Mouse (Mus musculus) frontal cortex, postnatal 14 days (tissue): ENCODE data around the gene Ksr2.

Source experiments
- DNase-seq, 2 experiments: peaks; one replicate each; pipeline ENCODE4 v3.0.0; 2022; ENCODE audit warnings: low spot score in 2 of 2

Gene Ksr2

GRCm38 (mm10) chr5:117522471-117522870 lies 108.7 kb downstream of the Ksr2 start:
- DNase-seq = no peak

DNA sequence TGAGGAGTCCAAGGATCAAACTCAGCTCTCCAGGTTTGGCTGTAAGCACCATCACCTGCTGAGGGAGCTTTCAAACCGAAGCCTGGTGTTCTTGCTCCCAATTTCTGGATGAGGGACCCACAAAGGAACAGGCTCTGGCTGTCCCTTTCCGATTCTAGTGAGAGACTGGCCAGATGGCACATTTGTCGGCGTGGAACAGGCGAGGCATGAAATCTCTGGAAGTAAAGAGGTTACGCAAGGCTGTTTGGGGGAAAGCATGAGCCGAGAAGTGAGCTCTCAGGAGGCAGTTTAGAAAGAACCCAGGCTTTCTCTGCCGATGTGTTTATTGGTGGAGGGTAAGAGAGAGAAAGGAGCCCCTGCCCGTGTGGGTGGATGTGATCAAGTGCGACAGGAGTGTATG lies 109.2 kb downstream of the Ksr2 start:
- DNase-seq = no peak

- DNase-seq = no peak
Measured at GRCm38 (mm10) chr5:117530991-117531390, 117.2 kb downstream of the Ksr2 start.

GRCm38 (mm10) chr5:117539221-117539620 lies 125.4 kb downstream of the Ksr2 start:
- no peak for DNase-seq

- DNase-seq = no peak
Measured at GRCm38 (mm10) chr5:117541654-117542053, 127.9 kb downstream of the Ksr2 start.

- DNase-seq = no peak
Measured at GRCm38 (mm10) chr5:117546694-117547268, 133.0 kb downstream of the Ksr2 start.

GRCm38 (mm10) chr5:117550992-117551391 lies 137.2 kb downstream of the Ksr2 start:
- DNase-seq = peak in 1 of 2 experiments; percentile 22

DNA sequence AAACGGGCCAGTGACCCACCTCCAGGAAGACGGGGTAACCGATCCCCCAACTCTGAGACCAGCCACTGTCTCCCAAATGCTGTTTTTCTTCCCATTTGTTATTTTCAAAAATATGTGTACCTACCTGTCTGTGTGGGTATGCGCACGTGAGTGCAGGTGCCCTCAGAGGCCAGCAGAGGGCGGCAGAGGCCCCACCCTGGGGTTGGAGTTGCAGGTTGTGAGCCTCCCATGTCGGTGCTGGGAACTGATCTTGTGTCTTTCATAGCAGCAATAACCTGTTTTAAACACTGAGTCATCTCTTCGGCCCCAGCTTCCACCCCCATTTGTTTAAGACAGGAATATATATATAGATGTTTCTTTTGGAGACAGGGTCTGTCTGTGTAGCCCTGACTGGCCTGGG lies 138.3 kb downstream of the Ksr2 start:
- no peak for DNase-seq

DNA sequence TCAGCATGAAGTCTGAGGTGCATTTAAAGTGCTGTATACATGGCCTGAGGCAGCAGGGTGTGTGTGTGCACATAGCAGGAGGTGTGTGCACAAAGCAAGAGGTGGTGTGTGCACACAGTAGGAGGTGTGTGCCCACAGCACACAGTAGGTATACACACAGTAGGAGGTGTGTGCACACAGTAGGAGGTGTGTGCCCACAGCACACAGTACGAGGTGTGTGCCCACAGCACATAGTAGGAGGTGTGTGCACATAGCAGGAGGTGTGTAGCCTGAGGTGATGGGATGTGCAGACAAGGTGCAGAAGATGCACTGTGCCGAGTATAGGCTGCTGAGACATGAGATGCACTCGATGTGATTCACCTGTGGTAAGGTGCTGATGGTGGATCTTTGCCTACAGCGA lies 140.7 kb downstream of the Ksr2 start:
- no peak for DNase-seq

- no peak for DNase-seq
Measured at GRCm38 (mm10) chr5:117556570-117556969, 142.8 kb downstream of the Ksr2 start.

DNA sequence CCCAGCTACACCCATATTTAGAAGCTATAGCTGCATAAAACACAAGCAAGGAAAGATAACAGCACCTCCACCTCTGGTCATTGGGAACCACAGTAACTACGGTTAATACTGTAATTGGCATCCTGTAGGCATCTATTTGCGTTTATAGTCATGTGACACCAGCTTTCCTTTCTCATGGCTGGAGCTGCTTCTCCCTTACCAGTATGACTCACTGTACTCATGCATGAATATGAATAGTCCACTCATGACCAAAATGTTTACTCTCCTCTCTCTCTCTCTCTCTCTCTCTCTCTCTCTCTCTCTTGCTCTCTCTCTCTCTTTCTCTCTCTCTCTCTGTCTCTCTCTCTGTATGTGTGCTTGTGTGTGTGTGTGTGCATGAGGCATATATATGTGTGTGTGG lies 147.3 kb downstream of the Ksr2 start:
- DNase-seq = no peak

DNA sequence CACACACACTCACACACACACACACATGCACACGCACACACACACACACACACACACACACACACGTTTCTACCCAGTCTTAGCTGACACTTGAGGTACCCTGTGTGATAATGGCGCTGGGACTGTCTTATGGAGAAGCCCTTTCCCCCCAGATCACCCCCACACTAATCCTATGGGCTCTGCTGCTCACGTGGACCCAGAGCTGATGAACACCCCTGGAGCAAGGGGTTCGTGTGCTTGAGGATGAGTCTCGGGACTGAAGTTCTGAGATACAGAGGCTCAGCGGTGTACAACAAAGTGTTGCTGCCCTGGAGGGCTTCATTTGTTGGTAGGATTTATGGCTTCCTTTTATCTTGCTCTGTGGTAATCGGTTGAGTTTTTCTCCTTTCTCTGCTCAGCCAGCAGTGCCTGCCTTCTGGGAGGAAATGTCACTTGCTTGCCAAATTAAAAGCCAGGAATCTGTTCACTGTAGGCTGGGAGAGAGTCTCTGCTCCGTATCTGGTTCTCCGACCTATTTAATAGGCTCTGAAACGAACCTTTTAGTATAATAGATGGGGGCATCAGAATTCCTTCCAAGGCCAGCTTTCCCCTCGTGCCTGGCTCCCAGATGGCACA lies 152.4 kb downstream of the Ksr2 start:
- DNase-seq = no peak

DNA sequence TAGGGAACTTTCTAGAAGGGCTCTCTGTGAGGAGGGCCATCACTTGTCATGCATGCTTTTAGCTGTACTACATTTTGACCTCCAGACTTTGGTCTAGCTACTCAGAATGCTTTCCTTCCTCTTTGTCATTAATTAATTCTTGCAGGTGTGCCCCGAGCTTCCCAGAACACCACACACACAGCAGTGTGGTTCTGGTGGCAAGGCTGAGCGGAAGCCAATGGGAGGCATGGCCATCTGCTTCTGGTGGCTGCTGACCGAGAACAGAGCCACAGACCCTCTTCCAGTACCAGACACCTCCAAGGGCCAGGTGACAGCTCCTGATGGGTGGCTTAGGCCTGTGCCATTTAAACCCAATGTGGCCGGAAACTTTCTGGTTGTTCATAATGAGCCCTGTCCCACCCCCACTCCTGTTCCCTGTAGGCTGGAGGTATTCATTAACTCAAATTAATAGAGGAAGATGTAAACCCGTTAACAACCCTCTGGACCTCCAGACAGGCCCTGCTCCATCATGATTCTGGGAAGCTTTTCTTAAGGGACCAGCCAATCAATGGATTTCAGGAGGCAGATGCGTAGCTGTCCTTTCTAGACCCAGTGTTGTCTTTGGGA lies 155.5 kb downstream of the Ksr2 start:
- no peak for DNase-seq

DNA sequence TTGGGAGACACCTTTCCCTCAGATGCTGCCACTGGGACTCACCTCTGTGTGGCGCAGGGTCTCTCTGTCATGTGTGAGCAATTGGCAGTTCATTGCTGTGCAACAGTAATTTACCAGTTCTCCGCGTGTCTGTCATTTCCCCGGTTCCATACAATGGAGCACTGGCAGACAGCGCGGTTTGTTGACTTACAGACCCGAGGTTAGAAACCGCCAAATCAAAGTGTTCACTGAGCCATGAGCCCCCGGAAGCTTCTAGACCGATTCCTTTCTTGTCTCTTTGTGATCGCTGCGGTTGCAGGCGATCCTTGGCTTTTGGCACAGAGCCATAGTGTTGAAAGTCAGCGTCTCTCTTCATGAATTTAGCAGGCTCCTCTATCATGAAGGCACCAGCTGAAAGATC lies 158.6 kb downstream of the Ksr2 start:
- DNase-seq = no peak

- DNase-seq = no peak
Measured at GRCm38 (mm10) chr5:117574894-117575293, 161.1 kb downstream of the Ksr2 start.

DNA sequence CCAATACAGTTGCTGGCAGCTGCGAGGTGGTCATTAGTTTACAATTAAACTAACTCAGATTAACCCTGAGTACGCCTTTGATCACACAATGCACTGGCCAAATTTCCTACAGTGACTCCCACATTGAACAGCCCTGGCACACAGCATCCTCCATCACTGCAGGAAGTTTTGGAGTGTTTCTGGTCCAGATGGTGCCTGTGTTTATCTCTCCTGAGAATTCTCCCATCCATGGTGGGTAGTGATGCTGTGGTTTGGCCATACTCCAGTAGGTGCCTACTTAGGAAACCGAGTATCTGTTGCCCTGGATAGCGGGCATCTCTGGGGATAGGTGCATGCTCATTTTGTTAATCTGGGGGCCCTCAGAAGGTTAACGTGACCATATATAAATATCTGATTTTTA lies 163.8 kb downstream of the Ksr2 start:
- DNase-seq = no peak

GRCm38 (mm10) chr5:117581711-117582110 lies 167.9 kb downstream of the Ksr2 start:
- no peak for DNase-seq

DNA sequence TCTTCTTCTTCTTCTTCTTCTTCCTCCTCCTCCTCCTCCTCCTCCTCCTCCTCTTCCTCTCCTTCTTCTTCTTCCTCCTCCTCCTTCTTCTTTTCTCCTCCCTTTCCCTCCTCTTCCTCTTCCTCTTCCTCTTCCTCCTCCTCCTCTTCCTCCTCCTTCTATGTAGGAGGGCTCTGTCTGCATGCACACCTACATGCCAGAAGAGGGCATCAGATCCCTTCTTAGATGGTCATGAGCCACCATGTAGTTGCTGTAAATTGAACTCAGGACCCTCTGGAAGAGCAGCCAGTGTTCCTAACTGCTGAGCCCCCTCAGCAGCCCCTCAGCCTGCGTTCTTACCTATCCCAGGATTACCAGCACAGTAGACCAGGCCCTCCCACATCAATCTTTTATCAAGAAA lies 170.6 kb downstream of the Ksr2 start:
- DNase-seq = no peak

DNA sequence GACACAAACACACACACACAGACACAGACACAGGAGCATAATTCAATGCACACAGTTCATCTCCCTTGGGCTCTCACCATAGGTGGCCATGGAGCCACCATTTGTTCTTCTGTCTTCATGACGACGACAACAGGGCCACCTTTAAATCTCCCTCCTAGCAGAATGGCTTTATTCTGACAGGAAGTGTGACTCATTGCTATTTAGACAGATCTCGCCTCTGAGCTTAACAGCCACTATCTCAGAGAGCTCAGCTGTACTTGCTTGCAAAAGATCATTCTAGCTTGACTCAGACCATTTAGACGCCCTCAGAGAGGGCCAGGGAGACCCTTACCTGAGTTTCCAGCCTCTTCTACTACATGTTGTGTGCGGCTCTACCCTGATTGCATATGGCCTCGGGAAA lies 175.5 kb downstream of the Ksr2 start:
- no peak for DNase-seq

DNA sequence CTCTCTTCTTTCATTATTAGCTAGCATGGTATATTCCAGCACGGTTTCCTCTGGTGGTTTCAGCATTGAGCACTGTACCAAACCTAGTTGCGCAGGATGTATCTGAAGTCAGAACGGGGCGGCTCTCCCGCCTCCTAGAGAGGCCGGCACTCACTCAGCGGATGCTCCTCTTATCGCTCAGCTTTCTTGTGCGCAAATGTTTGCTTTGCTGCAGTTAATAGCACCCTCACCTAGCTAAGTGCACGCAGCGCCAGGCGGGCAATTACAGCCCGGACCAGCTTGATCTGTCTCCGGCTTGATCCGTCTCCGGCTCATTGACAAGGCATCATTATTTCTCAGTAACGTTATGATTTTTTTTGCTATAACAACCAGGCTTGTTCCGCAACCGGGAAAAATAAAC lies 179.5 kb downstream of the Ksr2 start:
- no peak for DNase-seq

- no peak for DNase-seq
Measured at GRCm38 (mm10) chr5:117596803-117597202, 183.0 kb downstream of the Ksr2 start.

GRCm38 (mm10) chr5:117602026-117602425 lies 188.2 kb downstream of the Ksr2 start:
- no peak for DNase-seq

DNA sequence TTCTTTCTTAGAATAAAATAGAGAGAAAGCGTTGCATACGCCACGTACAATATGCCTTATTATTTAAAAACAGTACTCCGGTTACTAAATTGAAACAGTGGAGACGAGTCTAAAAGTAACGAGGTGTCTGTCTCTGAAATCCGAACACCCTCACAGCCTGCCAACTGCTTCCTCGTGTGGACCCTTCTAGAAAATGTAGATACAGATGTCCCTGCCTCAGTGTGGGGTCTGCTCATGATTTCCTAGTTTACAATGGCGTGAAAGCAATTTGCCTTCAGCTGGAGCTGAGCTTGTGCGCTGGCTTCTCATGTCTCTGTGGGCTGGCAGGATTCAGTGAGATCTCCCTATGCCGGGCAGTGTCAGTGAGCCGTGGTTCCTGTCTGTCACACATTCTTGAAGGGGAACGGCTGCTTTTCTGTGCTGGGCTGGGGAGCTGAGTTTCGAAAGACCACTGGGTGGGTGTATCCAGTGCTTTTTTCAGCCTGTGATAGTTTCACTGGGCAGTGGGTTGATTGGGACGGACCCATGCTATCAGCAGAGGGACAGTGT lies 194.0 kb downstream of the Ksr2 start:
- no peak for DNase-seq
